Comparison of ENCODE assay signal across 8 mouse cellular contexts in genomic region chr5:99976334-99976955, GRCm38 (mm10). TPM values are rescaled to one million over a fixed set of nuclear protein-coding genes. Genes with fewer than 3 reads are reported as not detected.
A peak's percentile ranks its signal among the peaks of the same experiment; 100 is the strongest.
DNase-seq lines count a peak whose midpoint lies in the region; ATAC-seq and TF ChIP-seq lines count a peak whose summit lies in the region.

No protein-coding gene starts in this region.

- no peak for DNase-seq in heart, adult 18-20 months
- DNase-seq in NIH3T3 (ENCODE audit: low read depth) = peak; percentile 50
- no peak for DNase-seq in liver, postnatal 0 days
- DNase-seq in ovary, adult 18-20 months (ENCODE audit: low spot score) = no peak
- DNase-seq in left cerebral cortex, postnatal 10 days (ENCODE audit: extremely low spot score in 1 of 2, low spot score in 2 of 2) = no peak
- DNase-seq in thymus, postnatal 14 days = no peak

- H3K27ac ChIP-seq in heart, embryonic 13.5 days (replicated peaks) = no peak overlapping the region
- no peak overlapping the region for H3K27ac ChIP-seq in heart, embryonic 15.5 days
- H3K27ac ChIP-seq in liver, postnatal 0 days (ENCODE audit: low read depth) = peak overlapping the region; percentile 99; the same call in 1 of the 2 replicates

- intact Hi-C loops in left cerebral cortex, postnatal 10 days (cut with DNase I) = no loop called here

- peak overlapping the region; percentile 99 for H3K9ac ChIP-seq in heart, embryonic 13.5 days
- H3K9ac ChIP-seq in heart, embryonic 15.5 days = peak overlapping the region; percentile 99
- H3K9ac ChIP-seq in liver, postnatal 0 days (replicated peaks) = peak overlapping the region; percentile 98

- ATAC-seq in heart, embryonic 13.5 days (ENCODE audit: extremely low read depth, insufficient number of reproducible peaks, low FRiP score, low TSS enrichment) = no peak
- no peak for ATAC-seq in heart, embryonic 15.5 days (replicated peaks; ENCODE audit: insufficient number of reproducible peaks, insufficient read depth, low FRiP score, low read depth)
- ATAC-seq in liver, postnatal 0 days = no peak

- H3K27me3 ChIP-seq in heart, embryonic 13.5 days (replicated peaks) = no peaks in the 10 kb centered on the region
- no peaks in the 10 kb centered on the region for H3K27me3 ChIP-seq in heart, embryonic 15.5 days
- H3K27me3 ChIP-seq in liver, postnatal 0 days (ENCODE audit: insufficient read depth, low read length) = no peaks in the 10 kb centered on the region

- peak overlapping the region; percentile 94 for H3K4me3 ChIP-seq in heart, embryonic 13.5 days
- peak overlapping the region; percentile 90 for H3K4me3 ChIP-seq in heart, embryonic 15.5 days
- H3K4me3 ChIP-seq in liver, postnatal 0 days (ENCODE audit: low read depth, low read length) = peak overlapping the region; percentile 97

- TF ChIP-seq CTCF in liver, postnatal 0 days (IDR thresholded peaks at IDR 0.05; ENCODE audit: low read depth) = no peak

- no peaks in the 10 kb centered on the region for H3K9me3 ChIP-seq in heart, embryonic 13.5 days
- H3K9me3 ChIP-seq in heart, embryonic 15.5 days (replicated peaks) = no peaks in the 10 kb centered on the region
- no peaks in the 10 kb centered on the region for H3K9me3 ChIP-seq in liver, postnatal 0 days (ENCODE audit: low read length)

- TF ChIP-seq EP300 in liver, postnatal 0 days (IDR thresholded peaks at IDR 0.05; ENCODE audit: low read depth) = no peak

- peaks cover 45% of the 10 kb centered on the region for H3K4me1 ChIP-seq in heart, embryonic 13.5 days
- peaks cover 34% of the 10 kb centered on the region for H3K4me1 ChIP-seq in heart, embryonic 15.5 days (replicated peaks)
- H3K4me1 ChIP-seq in liver, postnatal 0 days (ENCODE audit: insufficient read depth) = peaks cover 30% of the 10 kb centered on the region

- H3K36me3 ChIP-seq in heart, embryonic 13.5 days = peaks cover 12% of the 10 kb centered on the region; the same call in 1 of the 2 replicates
- H3K36me3 ChIP-seq in heart, embryonic 15.5 days = no peaks in the 10 kb centered on the region
- H3K36me3 ChIP-seq in liver, postnatal 0 days (replicated peaks; ENCODE audit: insufficient read depth, low read length) = peaks cover 18% of the 10 kb centered on the region

- 6% methylated on average over 8 of the region's 8 CpGs for WGBS in heart, embryonic 13.5 days
- WGBS in heart, embryonic 15.5 days = 5% methylated on average over 8 of the region's 8 CpGs
- WGBS in liver, postnatal 0 days (ENCODE audit: insufficient replicate concordance) = 6% methylated on average over 8 of the region's 8 CpGs

- peak overlapping the region; percentile 81 for H3K4me2 ChIP-seq in heart, embryonic 13.5 days
- H3K4me2 ChIP-seq in heart, embryonic 15.5 days = peak overlapping the region; percentile 83
- peak overlapping the region; percentile 82 for H3K4me2 ChIP-seq in liver, postnatal 0 days (ENCODE audit: low read depth, low read length)

RNA-seq across cellular contexts. Expression of gene Hnrnpd, which starts 2.3 kb away (rescaled TPM):
- 106 and 107 TPM in 2 replicates for polyA plus RNA-seq in heart, embryonic 13.5 days (2015; fragmentation: Nextera tagmentation; extraction: Ambion mirVana)
- 10 to 100 TPM; 86.2 to 86.6 TPM for total RNA-seq in heart, adult 18-20 months (2021)
- polyA plus RNA-seq in heart, embryonic 15.5 days (2015; fragmentation: Nextera tagmentation; extraction: Ambion mirVana) = 94.3 and 128 TPM in 2 replicates
- 38.1 and 45.4 TPM in 2 replicates for polyA plus RNA-seq in liver, postnatal 0 days (2015; fragmentation: Nextera tagmentation; extraction: Ambion mirVana)
- 100 to 1,000 TPM; 229 to 243 TPM for total RNA-seq in left cerebral cortex, postnatal 10 days (2021)

RNA-seq across cellular contexts. Expression of gene 4930524J08Rik, which starts 2.4 kb away (rescaled TPM):
- 1.1 and 1.7 TPM in 2 replicates for polyA plus RNA-seq in heart, embryonic 13.5 days (2015; fragmentation: Nextera tagmentation; extraction: Ambion mirVana)
- under 1 TPM; 0.47 to 0.87 TPM for total RNA-seq in heart, adult 18-20 months (2021)
- 0.52 and 0.84 TPM in 2 replicates for polyA plus RNA-seq in heart, embryonic 15.5 days (2015; fragmentation: Nextera tagmentation; extraction: Ambion mirVana)
- polyA plus RNA-seq in liver, postnatal 0 days (2015; fragmentation: Nextera tagmentation; extraction: Ambion mirVana) = 0.96 and 1.4 TPM in 2 replicates
- 1 to 10 TPM; 1.7 to 2.9 TPM for total RNA-seq in left cerebral cortex, postnatal 10 days (2021)
